Mouse (Mus musculus) brain, embryonic 14.5 days (tissue): ENCODE measurements around the gene 3110082I17Rik. TPM values are rescaled to one million over a fixed set of nuclear protein-coding genes. Genes with fewer than 3 reads are reported as not detected.

Source experiments
- DNase-seq: peaks from one replicate; pipeline ENCODE4 v3.0.0-alpha.2; 2011; ENCODE audit warnings: low read depth
- CTCF ChIP-seq: fragments of 200-500 bp; IDR thresholded peaks from 2 replicates; pipeline ENCODE4 v1.5.1; 2012; ENCODE audit warnings: inconsistent platforms, mild to moderate bottlenecking, moderate library complexity, borderline replicate concordance; ENCODE audit not compliant: insufficient read depth, insufficient read length; ENCODE audit errors: extremely low read depth
- POLR2A ChIP-seq: fragments of 200-500 bp; IDR thresholded peaks from 2 replicates; pipeline ENCODE4 v1.6.1; 2012; ENCODE audit warnings: mild to moderate bottlenecking, inconsistent platforms, borderline replicate concordance; ENCODE audit not compliant: poor library complexity, insufficient read depth, insufficient read length, severe bottlenecking; ENCODE audit errors: extremely low read depth
- polyA plus RNA-seq: library from polyadenylated mRNA; depleted of rRNA; stranded (reverse); fragments of >200 nt; gene quantifications from 2 replicates; pipeline ENCODE4 v1.2.3, GENCODE M21; 2012; rRNA removed

3110082I17Rik gene
- polyA plus RNA-seq: 12.3 and 13.4 TPM in 2 replicates

GRCm38 (mm10) chr5:139460384-139461067 is at the start of gene 3110082I17Rik:
3110082I17Rik (minus strand) TSS chr5:139460527.
- peak; percentile 99 for DNase-seq
- TF ChIP-seq CTCF (no peak), POLR2A (no peak)

GRCm38 (mm10) chr5:139506207-139506606 is 45.9 kb upstream of the 3110082I17Rik start:
- no peak for DNase-seq
- TF ChIP-seq CTCF: no peak
- TF ChIP-seq POLR2A: no peak

GRCm38 (mm10) chr5:139505073-139505606 is 44.8 kb upstream of the 3110082I17Rik start:
- TF ChIP-seq CTCF: peak; percentile 85
- no peak for TF ChIP-seq POLR2A
- DNase-seq: peak; percentile 68

GRCm38 (mm10) chr5:139502281-139502680 is 42.0 kb upstream of the 3110082I17Rik start:
- TF ChIP-seq POLR2A (no peak), CTCF (no peak)
- no peak for DNase-seq

- TF ChIP-seq CTCF (no peak), POLR2A (no peak)
- peak; percentile 8 for DNase-seq
Measured at GRCm38 (mm10) chr5:139498791-139499190, 38.5 kb upstream of the 3110082I17Rik start.

- TF ChIP-seq CTCF: no peak
- TF ChIP-seq POLR2A: no peak
- DNase-seq: no peak
Measured at GRCm38 (mm10) chr5:139496939-139497338, 36.6 kb upstream of the 3110082I17Rik start.

- TF ChIP-seq CTCF (no peak), POLR2A (no peak)
- DNase-seq: peak; percentile 32
Measured at GRCm38 (mm10) chr5:139495019-139495669, 34.8 kb upstream of the 3110082I17Rik start.

GRCm38 (mm10) chr5:139493690-139494089 is 33.4 kb upstream of the 3110082I17Rik start:
- TF ChIP-seq CTCF (no peak), POLR2A (no peak)
- DNase-seq: no peak

GRCm38 (mm10) chr5:139491348-139491747 is 31.0 kb upstream of the 3110082I17Rik start:
- TF ChIP-seq CTCF: no peak
- TF ChIP-seq POLR2A: no peak
- DNase-seq: no peak

- TF ChIP-seq POLR2A (no peak), CTCF (no peak)
- DNase-seq: no peak
Measured at GRCm38 (mm10) chr5:139490131-139490530, 29.8 kb upstream of the 3110082I17Rik start.

- TF ChIP-seq POLR2A: no peak
- no peak for TF ChIP-seq CTCF
- DNase-seq: peak; percentile 100
Measured at GRCm38 (mm10) chr5:139484185-139484814, 24.0 kb upstream of the 3110082I17Rik start, which contains the start of gene Zfand2a. Zfand2a (minus strand) TSS chr5:139484549.

- no peak for DNase-seq
- no peak for TF ChIP-seq CTCF
- no peak for TF ChIP-seq POLR2A
Measured at GRCm38 (mm10) chr5:139483171-139483848, 23.0 kb upstream of the 3110082I17Rik start.
